Mouse (Mus musculus) cerebellum, postnatal 10 days (tissue): ENCODE measurements around the gene Fstl4.
"Not testable (repeated sequence)": the region's sequence is repeated elsewhere in the genome, so short reads cannot be mapped to it uniquely, and the experiment has no call there.

Source experiments
- DNase-seq, 2 experiments: peaks; one replicate each; pipeline ENCODE4 v3.0.0; 2021; ENCODE audit warnings: mixed read lengths in 2 of 2

Gene Fstl4

GRCm38 (mm10) chr11:53028421-53029168 lies 264.2 kb downstream of the Fstl4 start:
- DNase-seq, result peak; percentile 88 to 94

GRCm38 (mm10) chr11:53031777-53032176 lies 267.3 kb downstream of the Fstl4 start:
- no peak for DNase-seq

- DNase-seq, result peak; percentile 84 to 86
Measured at GRCm38 (mm10) chr11:53032336-53032735, 267.9 kb downstream of the Fstl4 start.

- peak in 1 of 2 experiments; percentile 54 for DNase-seq
Measured at GRCm38 (mm10) chr11:53035414-53035813, 271.0 kb downstream of the Fstl4 start.

- DNase-seq, result no peak
Measured at GRCm38 (mm10) chr11:53046850-53047249, 282.4 kb downstream of the Fstl4 start.

- no peak for DNase-seq
Measured at GRCm38 (mm10) chr11:53054151-53054550, 289.7 kb downstream of the Fstl4 start.

GRCm38 (mm10) chr11:53055896-53056295 lies 291.5 kb downstream of the Fstl4 start:
- peak; percentile 72 to 80 for DNase-seq

- DNase-seq, result peak; percentile 61 to 64
Measured at GRCm38 (mm10) chr11:53056781-53057180, 292.3 kb downstream of the Fstl4 start.

- DNase-seq, result peak; percentile 80 to 86
Measured at GRCm38 (mm10) chr11:53057821-53058553, 293.6 kb downstream of the Fstl4 start.

- DNase-seq, result peak; percentile 26 to 34
Measured at GRCm38 (mm10) chr11:53058557-53058956, 294.1 kb downstream of the Fstl4 start.

GRCm38 (mm10) chr11:53067699-53068478 lies 303.5 kb downstream of the Fstl4 start:
- DNase-seq, result no peak

GRCm38 (mm10) chr11:53068479-53069065 lies 304.1 kb downstream of the Fstl4 start:
- DNase-seq, result peak; percentile 26 to 33

GRCm38 (mm10) chr11:53069751-53070150 lies 305.3 kb downstream of the Fstl4 start:
- no peak for DNase-seq

- DNase-seq, result no peak
Measured at GRCm38 (mm10) chr11:53071602-53072001, 307.2 kb downstream of the Fstl4 start.

GRCm38 (mm10) chr11:53077641-53078040 lies 313.2 kb downstream of the Fstl4 start:
- DNase-seq, result peak; percentile 49 to 72

- DNase-seq, result peak; percentile 29 to 34
Measured at GRCm38 (mm10) chr11:53078419-53079334, 314.2 kb downstream of the Fstl4 start.

- no peak for DNase-seq
Measured at GRCm38 (mm10) chr11:53081310-53081709, 316.9 kb downstream of the Fstl4 start.

- DNase-seq, result peak; percentile 72 to 80
Measured at GRCm38 (mm10) chr11:53085367-53085766, 320.9 kb downstream of the Fstl4 start.

- DNase-seq, result peak; percentile 81 to 85
Measured at GRCm38 (mm10) chr11:53085858-53086565, 321.6 kb downstream of the Fstl4 start.

GRCm38 (mm10) chr11:53087896-53088295 lies 323.5 kb downstream of the Fstl4 start:
- not testable (repeated sequence) for DNase-seq

GRCm38 (mm10) chr11:53091596-53091995 lies 327.2 kb downstream of the Fstl4 start:
- DNase-seq, result no peak
